Mouse (Mus musculus) liver, postnatal 0 days (tissue): Measurements from ENCODE around the gene Nav1. TPM values are rescaled to one million over a fixed set of nuclear protein-coding genes. Genes with fewer than 3 reads are reported as not detected.
A peak's percentile ranks its signal among the peaks of the same experiment; 100 is the strongest.

Source experiments
- ATAC-seq: fragments of 200-750 bp; cut with Nextera tagmentation; 2 replicates; pipeline ENCODE4 v1.8.0; 2017; ENCODE audit warnings: mild to moderate bottlenecking, moderate library complexity
- DNase-seq: peaks from one replicate; pipeline ENCODE4 v3.0.0-alpha.2; 2016
- H3K27ac ChIP-seq: fragments of 300-500 bp; sonication (generic); 2 replicates; pipeline ENCODE4 v1.5.1; 2014; ENCODE audit warnings: antibody characterized with exemption, moderate library complexity, mild to moderate bottlenecking, low read depth
- H3K27me3 ChIP-seq: fragments of 300-500 bp; sonication (generic); 2 replicates; pipeline ENCODE4 v1.6.1; 2014; ENCODE audit warnings: low read length, control low read depth, mixed read lengths; ENCODE audit not compliant: insufficient read depth
- H3K36me3 ChIP-seq: fragments of 300-500 bp; sonication (generic); replicated peaks from 2 replicates; pipeline ENCODE4 v1.6.1; 2014; ENCODE audit warnings: mild to moderate bottlenecking, control low read depth, low read length, moderate library complexity, mixed read lengths; ENCODE audit not compliant: insufficient read depth
- H3K4me1 ChIP-seq: fragments of 300-500 bp; sonication (generic); 2 replicates; pipeline ENCODE4 v1.6.1; 2014; ENCODE audit warnings: antibody characterized with exemption, mild to moderate bottlenecking, control low read depth; ENCODE audit not compliant: insufficient read depth
- H3K4me2 ChIP-seq: fragments of 300-500 bp; sonication (generic); 2 replicates; pipeline ENCODE4 v1.6.1; 2014; ENCODE audit warnings: low read depth, mild to moderate bottlenecking, low read length, moderate library complexity, mixed read lengths
- H3K4me3 ChIP-seq: fragments of 300-500 bp; sonication (generic); 2 replicates; pipeline ENCODE4 v1.5.1; 2014; ENCODE audit warnings: low read depth, low read length
- H3K9ac ChIP-seq: fragments of 300-500 bp; sonication (generic); replicated peaks from 2 replicates; pipeline ENCODE4 v1.6.1; 2014; ENCODE audit warnings: mild to moderate bottlenecking, moderate library complexity
- H3K9me3 ChIP-seq: fragments of 300-500 bp; sonication (generic); 2 replicates; pipeline ENCODE4 v1.6.1; 2016; ENCODE audit warnings: mild to moderate bottlenecking, control low read depth, low read length, mixed read lengths
- CTCF ChIP-seq: sonication (generic); IDR thresholded peaks from 2 replicates; pipeline ENCODE4 v1.5.1; 2016; ENCODE audit warnings: antibody characterized with exemption, low read depth
- EP300 ChIP-seq: IDR thresholded peaks from 2 replicates; pipeline ENCODE4 v1.6.1; 2016; ENCODE audit warnings: antibody characterized with exemption, low read depth, mild to moderate bottlenecking
- WGBS: fragments of 180-500 bp; shearing (Covaris S2); extraction: QIAGEN DNeasy Blood & Tissue Kit; methylation state at CpG from one replicate; pipeline ENCODE4 v1.1.7; 2014; ENCODE audit not compliant: insufficient replicate concordance; 5-methylcytosine and 5-hydroxymethylcytosine counted together
- polyA plus RNA-seq: library from polyadenylated mRNA; unstranded; fragments of >200 nt; fragmentation: Nextera tagmentation; extraction: Ambion mirVana; gene quantifications from 2 replicates; pipeline ENCODE4 v1.2.1, GENCODE M21; 2015

Nav1 gene
- polyA plus RNA-seq, 1 experiment from 2014 or later, result 0.94 TPM

DNA sequence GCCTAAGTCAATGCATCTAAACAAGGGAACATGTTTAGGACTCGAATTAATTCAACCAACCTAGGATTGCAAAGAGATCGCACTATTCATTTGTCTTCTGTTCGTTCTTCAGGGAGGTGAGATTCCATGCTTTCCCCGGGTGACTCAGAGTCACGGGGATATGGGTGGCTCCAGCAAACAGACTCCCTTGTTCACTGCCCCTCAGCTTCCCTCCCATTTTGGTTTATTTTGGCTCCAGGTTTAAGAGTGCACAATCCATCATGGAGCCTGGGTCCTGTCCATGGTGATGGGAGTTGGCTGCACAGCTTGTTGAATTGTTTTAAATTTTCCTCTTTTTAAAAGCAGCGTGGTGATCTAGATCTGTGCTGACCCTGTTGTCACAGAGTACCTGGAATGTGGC lies 123.1 kb downstream of the Nav1 start:
- Histone ChIP-seq H3K4me1 (no peaks in the 10 kb centered on the region), H3K36me3 (no peaks in the 10 kb centered on the region), H3K4me2 (no peak overlapping the region), H3K9me3 (no peaks in the 10 kb centered on the region), H3K27ac (no peak overlapping the region), H3K4me3 (no peak overlapping the region), H3K27me3 (no peaks in the 10 kb centered on the region), H3K9ac (no peak overlapping the region)
- DNase-seq (no peak), ATAC-seq (no peak)
- 79% methylated on average over 6 of the region's 6 CpGs for WGBS
- TF ChIP-seq CTCF (no peak), EP300 (no peak)

DNA sequence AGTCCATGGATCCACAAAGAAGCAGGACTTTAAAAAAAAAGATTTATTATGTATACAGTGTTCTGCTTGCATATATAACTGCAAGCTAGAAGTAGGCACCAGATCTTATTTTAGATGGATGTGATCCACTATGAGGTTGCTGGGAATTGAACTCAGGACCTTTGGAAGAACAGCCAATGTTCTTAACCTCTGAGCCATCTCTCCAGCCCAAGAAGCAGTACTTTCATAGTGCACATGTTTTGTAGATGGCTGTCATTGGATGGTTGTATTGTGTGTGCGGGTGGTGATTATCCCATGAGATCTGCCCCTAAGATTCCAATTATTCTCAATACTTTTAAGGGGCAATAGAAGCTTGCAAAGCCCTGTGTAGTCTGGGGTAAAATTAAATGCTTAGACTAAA lies 124.4 kb downstream of the Nav1 start:
- no peak for ATAC-seq
- Histone ChIP-seq H3K9me3 (no peaks in the 10 kb centered on the region), H3K4me1 (no peaks in the 10 kb centered on the region), H3K27ac (no peak overlapping the region), H3K36me3 (no peaks in the 10 kb centered on the region), H3K4me2 (no peak overlapping the region), H3K4me3 (no peak overlapping the region), H3K27me3 (no peaks in the 10 kb centered on the region), H3K9ac (no peak overlapping the region)
- DNase-seq, result no peak
- 79% methylated on average over 1 of the region's 1 CpGs for WGBS
- TF ChIP-seq EP300 (no peak), CTCF (no peak)

DNA sequence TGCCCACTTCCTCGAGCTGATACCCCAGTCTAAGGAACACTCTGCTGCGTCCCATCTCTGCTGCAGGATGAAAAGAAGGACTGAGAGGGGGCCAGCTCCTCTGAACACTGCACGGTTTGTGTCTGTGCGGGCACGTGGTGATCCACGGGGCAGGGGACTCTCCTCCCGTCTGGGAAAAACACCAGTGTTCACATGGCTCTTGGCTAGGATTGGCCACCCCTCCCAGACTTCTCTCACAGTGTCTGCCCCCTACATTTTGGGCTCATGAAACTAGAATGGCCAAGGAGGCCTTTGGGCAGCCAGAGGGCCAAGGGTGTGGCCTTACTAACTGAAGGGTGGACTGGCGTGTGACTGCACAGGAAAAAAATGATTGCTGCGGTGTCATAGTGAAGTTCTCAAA lies 125.4 kb downstream of the Nav1 start:
- no peaks in the 10 kb centered on the region for H3K27me3 ChIP-seq
- ATAC-seq (no peak), DNase-seq (no peak)
- no peak overlapping the region for H3K9ac ChIP-seq
- H3K4me3 ChIP-seq, result no peak overlapping the region
- H3K36me3 ChIP-seq, result no peaks in the 10 kb centered on the region
- no peak overlapping the region for H3K27ac ChIP-seq
- TF ChIP-seq CTCF, result no peak
- TF ChIP-seq EP300, result no peak
- H3K4me1 ChIP-seq, result no peaks in the 10 kb centered on the region
- no peaks in the 10 kb centered on the region for H3K9me3 ChIP-seq
- WGBS, result 83% methylated on average over 9 of the region's 9 CpGs
- H3K4me2 ChIP-seq, result no peak overlapping the region

DNA sequence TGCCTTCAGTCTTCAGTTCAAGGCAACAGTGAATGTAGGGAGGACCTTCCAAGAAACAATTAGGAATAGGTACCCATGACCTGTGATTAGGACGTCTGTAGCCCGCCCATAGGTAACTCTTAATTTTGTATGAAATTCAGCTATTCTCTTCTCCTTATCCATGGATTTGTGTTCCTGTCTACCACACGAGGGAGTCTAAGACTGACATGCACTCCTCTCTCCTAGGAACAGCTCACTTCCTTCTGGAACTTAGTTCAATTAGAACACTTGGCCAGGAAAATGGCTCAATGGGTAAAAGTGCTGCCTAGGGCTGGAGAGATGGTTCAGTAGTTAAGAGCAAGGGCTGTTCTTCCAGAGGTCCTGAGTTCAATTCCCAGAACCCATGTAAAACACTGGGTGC lies 126.3 kb downstream of the Nav1 start:
- Histone ChIP-seq H3K4me1 (no peaks in the 10 kb centered on the region), H3K27me3 (no peaks in the 10 kb centered on the region), H3K27ac (no peak overlapping the region), H3K4me3 (no peak overlapping the region), H3K9ac (no peak overlapping the region), H3K36me3 (no peaks in the 10 kb centered on the region), H3K9me3 (no peaks in the 10 kb centered on the region), H3K4me2 (no peak overlapping the region)
- DNase-seq, result no peak
- TF ChIP-seq EP300 (no peak), CTCF (peak; percentile 35)
- WGBS, result 66% methylated on average over 3 of the region's 3 CpGs
- no peak for ATAC-seq

DNA sequence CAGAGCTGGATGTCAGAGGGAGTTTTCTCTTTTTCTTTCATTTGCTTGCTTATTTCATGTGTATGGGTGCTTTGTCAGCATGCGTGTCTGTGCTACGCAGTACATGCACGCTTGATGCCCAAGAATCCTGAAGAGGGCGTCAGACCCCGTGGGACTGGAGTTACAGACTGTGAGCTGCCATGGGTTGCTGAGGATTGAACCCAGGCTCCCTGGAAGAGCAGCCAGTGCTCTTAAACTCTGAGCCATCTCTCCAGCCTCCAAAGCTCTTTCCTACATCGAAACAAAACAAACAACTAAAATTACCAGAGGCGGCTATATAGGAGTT lies 131.6 kb downstream of the Nav1 start:
- Histone ChIP-seq H3K4me2 (no peak overlapping the region), H3K27me3 (no peaks in the 10 kb centered on the region), H3K27ac (no peak overlapping the region), H3K36me3 (no peaks in the 10 kb centered on the region; the same call in 1 of the 2 replicates), H3K9me3 (no peaks in the 10 kb centered on the region), H3K4me3 (no peak overlapping the region), H3K9ac (no peak overlapping the region), H3K4me1 (no peaks in the 10 kb centered on the region)
- DNase-seq (no peak), ATAC-seq (no peak)
- TF ChIP-seq CTCF (no peak), EP300 (no peak)
- WGBS, result 87% methylated on average over 7 of the region's 7 CpGs

DNA sequence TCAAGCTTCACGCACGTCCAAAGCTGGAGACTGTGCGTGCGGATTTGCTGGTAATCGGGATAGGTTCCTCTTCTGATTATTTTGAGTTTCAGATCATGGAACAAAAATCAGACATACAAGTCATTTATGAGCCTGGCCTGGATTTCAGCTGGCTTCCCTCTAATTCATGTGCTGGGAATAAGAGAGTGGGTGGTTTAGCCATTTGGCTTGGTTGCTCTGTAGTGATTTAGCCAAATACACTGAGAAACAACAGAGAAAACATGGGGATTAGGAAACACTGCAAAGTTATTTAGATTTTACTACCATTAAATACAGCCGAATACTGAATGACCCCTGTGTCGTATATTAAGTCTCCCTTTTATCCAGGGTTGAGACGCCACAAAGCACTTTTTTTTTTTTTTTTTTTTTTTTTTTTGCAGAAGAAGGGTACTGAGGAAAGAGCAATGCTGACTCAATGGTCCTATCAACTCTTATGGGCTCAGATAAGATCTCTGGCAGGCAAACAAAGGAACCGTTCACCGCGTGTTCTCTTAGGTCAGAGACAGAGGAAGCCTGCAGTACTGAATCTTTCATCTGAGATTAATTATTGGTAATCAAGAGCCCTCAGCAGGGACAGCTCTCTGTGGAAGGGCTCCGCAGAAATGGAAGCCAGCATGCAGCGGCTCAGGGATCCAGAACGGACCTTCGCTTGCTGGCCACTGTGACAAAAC lies 132.1 kb downstream of the Nav1 start:
- 71% methylated on average over 15 of the region's 15 CpGs for WGBS
- no peak for DNase-seq

DNA sequence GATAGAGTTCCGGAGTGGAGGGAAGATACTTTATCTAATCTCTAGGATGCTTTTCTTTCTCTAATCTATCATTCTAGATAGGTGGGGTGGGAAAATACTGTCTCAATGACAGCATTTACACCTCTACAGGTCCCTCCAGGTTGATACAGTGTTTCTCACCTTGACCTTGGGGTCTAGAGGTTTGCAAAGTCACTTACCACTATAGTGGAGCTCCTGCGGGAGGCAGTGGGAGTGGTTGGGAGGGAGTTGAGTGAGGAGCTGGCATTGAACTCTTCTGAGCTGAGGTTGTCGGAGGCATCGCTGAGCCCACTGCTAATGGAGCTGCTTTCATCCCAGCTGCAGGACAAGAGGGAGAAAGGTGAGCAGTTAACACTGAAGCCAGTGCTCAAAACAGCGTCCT lies 134.6 kb downstream of the Nav1 start:
- no peak for TF ChIP-seq EP300
- TF ChIP-seq CTCF, result no peak
- ATAC-seq (no peak), DNase-seq (no peak)
- Histone ChIP-seq H3K9me3 (no peaks in the 10 kb centered on the region), H3K27ac (no peak overlapping the region), H3K27me3 (no peaks in the 10 kb centered on the region), H3K4me1 (no peaks in the 10 kb centered on the region), H3K4me3 (no peak overlapping the region), H3K36me3 (no peaks in the 10 kb centered on the region; the same call in 1 of the 2 replicates), H3K4me2 (no peak overlapping the region), H3K9ac (no peak overlapping the region)
- 80% methylated on average over 5 of the region's 5 CpGs for WGBS

More for the DNA sequence above, 132.1 kb downstream of the Nav1 start:
- no peaks in the 10 kb centered on the region for H3K27me3 ChIP-seq
- no peak overlapping the region for H3K27ac ChIP-seq
- no peak overlapping the region for H3K4me2 ChIP-seq
- no peaks in the 10 kb centered on the region for H3K9me3 ChIP-seq
- no peaks in the 10 kb centered on the region for H3K4me1 ChIP-seq
- no peak overlapping the region for H3K9ac ChIP-seq
- ATAC-seq, result no peak
- H3K4me3 ChIP-seq, result no peak overlapping the region
- TF ChIP-seq CTCF, result no peak
- no peak for TF ChIP-seq EP300
- no peaks in the 10 kb centered on the region; the same call in 1 of the 2 replicates for H3K36me3 ChIP-seq
